Mouse (Mus musculus) embryonic facial prominence, embryonic 11.5 days (tissue): ENCODE data around the gene 2310022A10Rik. TPM values are rescaled to one million over a fixed set of nuclear protein-coding genes. Genes with fewer than 3 reads are reported as not detected.
"Not testable (repeated sequence)": the region's sequence is repeated elsewhere in the genome, so short reads cannot be mapped to it uniquely, and the experiment has no call there.

Experiments
- ATAC-seq: fragments of 200-750 bp; cut with Nextera tagmentation; replicated peaks from 2 replicates; pipeline ENCODE4 v1.8.0; 2017; ENCODE audit warnings: low read depth; ENCODE audit not compliant: insufficient number of reproducible peaks, low FRiP score, low TSS enrichment
- DNase-seq: peaks from one replicate; pipeline ENCODE4 v3.0.0-alpha.2; 2015; ENCODE audit warnings: low spot score
- H3K27ac ChIP-seq: fragments of 300-500 bp; sonication (generic); replicated peaks from 2 replicates; pipeline ENCODE4 v1.5.1; 2014; ENCODE audit warnings: mild to moderate bottlenecking, low read depth, low read length, control low read depth
- H3K27me3 ChIP-seq: fragments of 300-500 bp; sonication (generic); 2 replicates; pipeline ENCODE4 v1.6.1; 2014; ENCODE audit warnings: mild to moderate bottlenecking, low read length, moderate library complexity, mixed read lengths; ENCODE audit not compliant: control insufficient read depth, insufficient read depth
- H3K36me3 ChIP-seq: fragments of 300-500 bp; sonication (generic); replicated peaks from 2 replicates; pipeline ENCODE4 v1.6.1; 2014; ENCODE audit warnings: low read depth, mild to moderate bottlenecking, low read length, moderate library complexity, mixed read lengths; ENCODE audit not compliant: control insufficient read depth, insufficient read depth
- H3K4me1 ChIP-seq: fragments of 300-500 bp; sonication (generic); 2 replicates; pipeline ENCODE4 v1.6.1; 2014; ENCODE audit warnings: low read length, mixed read lengths; ENCODE audit not compliant: control insufficient read depth, insufficient read depth
- H3K4me2 ChIP-seq: fragments of 300-500 bp; sonication (generic); 2 replicates; pipeline ENCODE4 v1.6.1; 2014; ENCODE audit warnings: low read depth, mild to moderate bottlenecking, control low read depth, low read length, moderate library complexity
- H3K4me3 ChIP-seq: fragments of 300-500 bp; sonication (generic); 2 replicates; pipeline ENCODE4 v1.5.1; 2014; ENCODE audit warnings: low read depth, low read length, control low read depth
- H3K9ac ChIP-seq: fragments of 300-500 bp; sonication (generic); replicated peaks from 2 replicates; pipeline ENCODE4 v1.6.1; 2014; ENCODE audit warnings: mild to moderate bottlenecking, control low read depth, low read length
- H3K9me3 ChIP-seq: fragments of 300-500 bp; sonication (generic); replicated peaks from 2 replicates; pipeline ENCODE4 v1.6.1; 2016; ENCODE audit warnings: mild to moderate bottlenecking, low read length, inconsistent platforms, mixed read lengths; ENCODE audit not compliant: control insufficient read depth
- WGBS: fragments of 180-500 bp; shearing (Covaris S2); extraction: QIAGEN DNeasy Blood & Tissue Kit; methylation state at CpG from one replicate; pipeline ENCODE4 v1.1.7; 2014; 5-methylcytosine and 5-hydroxymethylcytosine counted together
- polyA plus RNA-seq: library from polyadenylated mRNA; unstranded; fragments of >200 nt; fragmentation: Nextera tagmentation; extraction: Ambion mirVana; gene quantifications from 2 replicates; pipeline ENCODE4 v1.2.1, GENCODE M21; 2014

The 2310022A10Rik gene
- polyA plus RNA-seq, 1 experiment from 2014 or later: 27.5 TPM

DNA sequence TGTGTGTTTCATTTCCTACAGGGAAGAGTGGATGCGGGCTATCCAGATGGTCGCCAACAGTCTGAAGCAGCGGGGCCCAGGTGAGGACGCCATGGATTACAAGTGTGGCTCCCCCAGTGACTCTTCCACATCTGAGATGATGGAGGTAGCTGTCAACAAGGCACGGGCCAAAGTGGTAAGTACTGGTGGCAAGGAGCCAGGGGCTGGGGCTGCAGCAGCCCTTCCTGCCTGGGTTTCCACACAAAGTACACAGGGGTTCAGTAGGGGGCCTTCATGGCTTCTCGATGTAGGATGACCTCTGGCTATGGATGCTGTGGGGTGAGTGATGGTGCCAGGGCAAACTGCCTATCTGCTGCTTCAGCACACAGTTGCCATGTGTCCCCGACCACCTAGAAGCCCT, 75.8 kb downstream of the 2310022A10Rik start:
- H3K27me3 ChIP-seq, H3K36me3 ChIP-seq, H3K4me3 ChIP-seq, H3K27ac ChIP-seq, DNase-seq, H3K9ac ChIP-seq, H3K4me2 ChIP-seq, ATAC-seq, H3K4me1 ChIP-seq, H3K9me3 ChIP-seq: not testable (repeated sequence)
- 94% methylated on average over 7 of the region's 7 CpGs for WGBS

DNA sequence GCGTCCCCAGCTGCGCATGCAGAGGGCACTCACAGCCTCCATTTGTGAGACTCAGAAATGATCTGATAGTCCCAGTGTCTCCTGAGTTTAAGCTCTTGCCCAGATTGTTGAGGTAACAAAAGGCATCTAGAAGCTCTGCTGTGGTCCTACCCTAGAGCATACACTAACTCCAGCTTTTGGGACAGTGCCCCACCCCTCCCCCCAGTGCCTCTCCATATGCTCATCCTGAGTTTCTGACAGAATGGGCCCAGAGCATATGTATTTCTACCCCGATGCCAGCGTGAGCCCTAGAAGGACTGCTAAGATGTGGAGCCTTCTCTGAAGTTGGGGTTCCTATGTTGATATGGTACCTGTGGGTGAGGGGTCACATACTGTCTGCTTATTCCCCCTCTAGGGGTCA, 78.4 kb downstream of the 2310022A10Rik start:
- no peak overlapping the region for H3K27ac ChIP-seq
- H3K9ac ChIP-seq: no peak overlapping the region
- H3K9me3 ChIP-seq: no peaks in the 10 kb centered on the region
- H3K4me1 ChIP-seq: no peaks in the 10 kb centered on the region
- H3K36me3 ChIP-seq: peaks cover 3% of the 10 kb centered on the region
- no peak for ATAC-seq
- H3K4me3 ChIP-seq: no peak overlapping the region
- 93% methylated on average over 4 of the region's 4 CpGs for WGBS
- no peak for DNase-seq
- no peaks in the 10 kb centered on the region for H3K27me3 ChIP-seq
- no peak overlapping the region for H3K4me2 ChIP-seq

Other genes with a start within 250 kb of the 2310022A10Rik start
- 6.3 and 6.6 TPM in 2 replicates for gene Ltbp4, start 215.5 kb upstream of the 2310022A10Rik start, polyA plus RNA-seq
- gene Shkbp1, start 197.2 kb upstream of the 2310022A10Rik start, polyA plus RNA-seq: 50.2 and 57.5 TPM in 2 replicates
- 0.45 TPM in 1 of 2 replicates, not detected in the other for gene Gm20479, start 195.8 kb upstream of the 2310022A10Rik start, polyA plus RNA-seq
- gene Sptbn4, start 105.5 kb upstream of the 2310022A10Rik start, polyA plus RNA-seq: 0.26 and 0.28 TPM in 2 replicates
- 33.9 and 38.2 TPM in 2 replicates for gene Blvrb, start 105.3 kb upstream of the 2310022A10Rik start, polyA plus RNA-seq
- gene Sertad3, start 79.5 kb upstream of the 2310022A10Rik start, polyA plus RNA-seq: 27.2 and 27.6 TPM in 2 replicates
- 24.3 and 25.5 TPM in 2 replicates for gene Sertad1, start 66.3 kb upstream of the 2310022A10Rik start, polyA plus RNA-seq
- gene Prx, start 53.9 kb upstream of the 2310022A10Rik start, polyA plus RNA-seq: 1.2 and 2.2 TPM in 2 replicates
- 0.22 and 0.36 TPM in 2 replicates for gene Hipk4, start 30.0 kb upstream of the 2310022A10Rik start, polyA plus RNA-seq
- gene Pld3, start within 50 bp of the 2310022A10Rik start, polyA plus RNA-seq: 57.1 and 65.5 TPM in 2 replicates
- gene Akt2, start 38.3 kb downstream of the 2310022A10Rik start, polyA plus RNA-seq: 82.8 and 83.3 TPM in 2 replicates
- gene Ttc9b, start 100.7 kb downstream of the 2310022A10Rik start, polyA plus RNA-seq: 2.0 and 3.5 TPM in 2 replicates
- gene Map3k10, start 121.4 kb downstream of the 2310022A10Rik start, polyA plus RNA-seq: 5.7 and 6.9 TPM in 2 replicates
- gene Zfp607b, start 136.1 kb downstream of the 2310022A10Rik start, polyA plus RNA-seq: 3.9 and 5.1 TPM in 2 replicates
- 56.8 and 62.5 TPM in 2 replicates for gene Zfp60, start 178.2 kb downstream of the 2310022A10Rik start, polyA plus RNA-seq